In genomic region chr5:54746973-54747372, GRCm38 (mm10) we compare ENCODE assay signal across 27 mouse cellular contexts.
"Had no signal": no experiment of that assay in that cellular context is flagged by ENCODE, and none has a peak within 500 bp of the region (broad histone marks: within the 10 kb centered on the region; RNA-seq: fewer than 3 reads in every experiment).

No protein-coding gene starts in this region.

- DNase-seq: gastrocnemius, adult 2 months; gastrocnemius, postnatal 14 days; gastrocnemius, postnatal 36 days; heart, adult 11 months; heart, adult 2 months; heart, postnatal 14 days; heart, postnatal 36 days; kidney, adult 18-20 months; kidney, adult 8-10 months; kidney, postnatal 10 days; kidney, postnatal 25 days; layer of hippocampus, adult 9-11 months; layer of hippocampus, postnatal 36 days; left cerebral cortex, postnatal 4 days; liver; liver, embryonic 13.5 days had no signal

- H3K9ac ChIP-seq: heart, embryonic 13.5 days; heart, embryonic 15.5 days; hindbrain, embryonic 13.5 days; hindbrain, embryonic 15.5 days; intestine, embryonic 15.5 days; liver, embryonic 13.5 days; liver, embryonic 15.5 days had no signal

- H3K9me3 ChIP-seq: heart, embryonic 13.5 days; heart, embryonic 15.5 days; hindbrain, embryonic 13.5 days; hindbrain, embryonic 15.5 days; intestine, embryonic 15.5 days; liver, embryonic 13.5 days; liver, embryonic 15.5 days had no signal

- H3K4me3 ChIP-seq: gastrocnemius, adult 2 months; heart, adult 2 months; heart, embryonic 13.5 days; heart, embryonic 15.5 days; hindbrain, embryonic 13.5 days; hindbrain, embryonic 15.5 days; intestine, embryonic 15.5 days; liver, embryonic 13.5 days; liver, embryonic 15.5 days had no signal

- H3K4me1 ChIP-seq: heart, embryonic 13.5 days; heart, embryonic 15.5 days; hindbrain, embryonic 13.5 days; hindbrain, embryonic 15.5 days; intestine, embryonic 15.5 days; liver, embryonic 13.5 days; liver, embryonic 15.5 days had no signal

- H3K36me3 ChIP-seq: heart, embryonic 13.5 days; heart, embryonic 15.5 days; hindbrain, embryonic 13.5 days; hindbrain, embryonic 15.5 days; intestine, embryonic 15.5 days; liver, embryonic 13.5 days; liver, embryonic 15.5 days had no signal

- H3K4me2 ChIP-seq: heart, embryonic 11.5 days; heart, embryonic 13.5 days; heart, embryonic 15.5 days; hindbrain, embryonic 13.5 days; hindbrain, embryonic 15.5 days; intestine, embryonic 15.5 days; liver, embryonic 11.5 days; liver, embryonic 13.5 days; liver, embryonic 15.5 days had no signal

- H3K27ac ChIP-seq: gastrocnemius, adult 2 months; heart, adult 2 months; heart, embryonic 13.5 days; heart, embryonic 15.5 days; hindbrain, embryonic 13.5 days; hindbrain, embryonic 15.5 days; hindbrain, postnatal 0 days; intestine, embryonic 15.5 days; liver, embryonic 13.5 days; liver, embryonic 15.5 days had no signal

- ATAC-seq: hindbrain, postnatal 0 days; inflammation-experienced regulatory T-cells, adult 6 months; intestine, embryonic 15.5 days; intestine, postnatal 0 days had no signal

- H3K27me3 ChIP-seq: heart, embryonic 13.5 days; heart, embryonic 15.5 days; hindbrain, embryonic 13.5 days; hindbrain, embryonic 15.5 days; intestine, embryonic 15.5 days; liver, embryonic 13.5 days; liver, embryonic 15.5 days had no signal
